ENCODE assay signal across 9 mouse cellular contexts in the genomic region with DNA sequence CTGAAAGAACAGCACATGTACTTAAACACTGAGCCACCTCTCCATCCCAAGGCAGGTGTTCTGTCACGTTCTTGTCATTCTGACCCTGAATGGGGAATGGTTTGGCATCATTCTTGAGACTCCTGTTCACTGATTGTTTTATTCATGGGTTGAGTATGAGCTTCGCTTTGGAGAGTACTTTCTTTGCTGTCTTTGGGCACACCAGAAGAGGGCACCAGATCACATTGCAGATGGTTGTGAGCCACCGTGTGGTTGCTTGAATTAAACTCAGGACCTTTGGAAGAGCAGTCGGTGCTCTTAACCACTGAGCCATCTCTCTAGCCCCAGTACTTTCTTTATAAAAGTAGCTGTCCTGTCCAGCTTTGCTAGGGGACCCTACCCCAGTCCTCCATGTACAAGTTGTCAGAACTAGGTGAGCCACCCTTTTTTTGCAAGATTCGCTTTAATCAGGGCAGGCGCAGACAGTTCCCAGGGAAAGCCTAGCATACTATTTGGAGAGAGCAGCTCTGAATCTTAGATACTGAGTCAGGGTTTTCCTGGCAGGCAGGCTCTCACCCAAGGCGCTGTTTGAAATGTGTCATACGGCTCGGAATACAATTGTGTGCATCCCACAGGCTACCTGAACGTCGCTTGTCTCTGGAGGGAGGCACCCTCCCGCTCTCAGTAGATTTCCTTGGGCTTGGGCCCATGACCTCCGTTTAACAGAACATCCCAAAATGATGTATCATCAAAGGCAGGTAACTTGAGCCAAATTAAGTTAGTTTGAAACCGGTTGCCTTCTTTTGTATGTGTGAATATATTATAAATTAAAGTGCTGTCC.
DNase-seq lines count a peak whose midpoint lies in the region; ATAC-seq lines count a peak whose summit lies in the region.
"Had no signal": no experiment of that assay in that cellular context is flagged by ENCODE, and none has a peak within 500 bp of the region (broad histone marks: within the 10 kb centered on the region; RNA-seq: fewer than 3 reads in every experiment).

No protein-coding gene starts in this region.

- H3K9ac ChIP-seq in embryonic facial prominence, embryonic 15.5 days, result no peak overlapping the region
- no peak overlapping the region for H3K9ac ChIP-seq in limb, embryonic 13.5 days

- peak; percentile 55; the same call in 1 of the 2 replicates for ATAC-seq in embryonic facial prominence, embryonic 15.5 days (ENCODE audit: insufficient number of reproducible peaks, low FRiP score, low TSS enrichment, low read depth)
- ATAC-seq in limb, embryonic 13.5 days (ENCODE audit: low FRiP score, low read depth), result no peak; the same call in 1 of the 2 replicates

- DNase-seq in layer of hippocampus, adult 9-11 months, result peak; percentile 23
- no peak for DNase-seq in layer of hippocampus, postnatal 10 days (ENCODE audit: low spot score in 2 of 2)
- DNase-seq in adipocyte (ENCODE audit: low spot score), result peak; percentile 51
- DNase-seq in thymus, postnatal 10 days (ENCODE audit: low spot score in 2 of 2), result no peak
- no peak for DNase-seq in adrenal gland, postnatal 4 days (ENCODE audit: low spot score in 2 of 2)
- no peak for DNase-seq in gastrocnemius, postnatal 10 days

- peak overlapping the region; percentile 19 for H3K4me2 ChIP-seq in embryonic facial prominence, embryonic 15.5 days (replicated peaks)
- peak overlapping the region; percentile 38 for H3K4me2 ChIP-seq in limb, embryonic 13.5 days (replicated peaks)

- H3K27me3 ChIP-seq in embryonic facial prominence, embryonic 15.5 days, result no peaks in the 10 kb centered on the region
- no peaks in the 10 kb centered on the region for H3K27me3 ChIP-seq in limb, embryonic 13.5 days

- H3K9me3 ChIP-seq in embryonic facial prominence, embryonic 15.5 days (replicated peaks), result no peaks in the 10 kb centered on the region
- H3K9me3 ChIP-seq in limb, embryonic 13.5 days, result no peaks in the 10 kb centered on the region

- H3K36me3 ChIP-seq in embryonic facial prominence, embryonic 15.5 days, result no peaks in the 10 kb centered on the region
- H3K36me3 ChIP-seq in limb, embryonic 13.5 days, result no peaks in the 10 kb centered on the region

- H3K4me3 ChIP-seq in embryonic facial prominence, embryonic 15.5 days (replicated peaks), result 0 out of 2 replicates have a peak overlapping the region, but pooled peaks have one; percentile 1
- H3K4me3 ChIP-seq in limb, embryonic 13.5 days, result no peak overlapping the region

- H3K27ac ChIP-seq in embryonic facial prominence, embryonic 15.5 days (replicated peaks), result no peak overlapping the region
- no peak overlapping the region for H3K27ac ChIP-seq in limb, embryonic 13.5 days
- H3K27ac ChIP-seq: macrophage had no signal

- 19% methylated on average over 14 of the region's 14 CpGs for WGBS in embryonic facial prominence, embryonic 15.5 days
- 23% methylated on average over 14 of the region's 14 CpGs for WGBS in limb, embryonic 13.5 days

- H3K4me1 ChIP-seq in embryonic facial prominence, embryonic 15.5 days, result peaks cover 5% of the 10 kb centered on the region; the same call in 1 of the 2 replicates
- H3K4me1 ChIP-seq in limb, embryonic 13.5 days, result no peaks in the 10 kb centered on the region

Comparison
In these comparisons a context has a peak if more than half of its experiments do, and no peak if none do; other contexts are left out.
1. DNase-seq: peak in layer of hippocampus, adult 9-11 months (single experiment) and adipocyte (single experiment); none in layer of hippocampus, postnatal 10 days (0 of 2), thymus, postnatal 10 days (0 of 2), adrenal gland, postnatal 4 days (0 of 2) and gastrocnemius, postnatal 10 days (single experiment).